Mouse (Mus musculus) intestine, embryonic 16.5 days (tissue): ENCODE measurements around the gene Gm28845. TPM values are rescaled to one million over a fixed set of nuclear protein-coding genes. Genes with fewer than 3 reads are reported as not detected.

Source experiments
- ATAC-seq: fragments of 200-750 bp; cut with Nextera tagmentation; 2 replicates; pipeline ENCODE4 v1.8.0; 2017; ENCODE audit warnings: moderate TSS enrichment, moderate library complexity
- H3K27ac ChIP-seq: fragments of 300-500 bp; sonication (generic); 2 replicates; pipeline ENCODE4 v1.5.1; 2014; ENCODE audit warnings: mild to moderate bottlenecking, low read length
- H3K27me3 ChIP-seq: fragments of 300-500 bp; sonication (generic); replicated peaks from 2 replicates; pipeline ENCODE4 v1.6.1; 2014; ENCODE audit warnings: low read length, control low read depth, mixed read lengths; ENCODE audit not compliant: control insufficient read depth, insufficient read depth
- H3K36me3 ChIP-seq: fragments of 300-500 bp; sonication (generic); 2 replicates; pipeline ENCODE4 v1.6.1; 2014; ENCODE audit warnings: low read length, control low read depth; ENCODE audit not compliant: control insufficient read depth, insufficient read depth
- H3K4me1 ChIP-seq: fragments of 300-500 bp; sonication (generic); 2 replicates; pipeline ENCODE4 v1.6.1; 2014; ENCODE audit warnings: low read length, control low read depth, mixed read lengths; ENCODE audit not compliant: control insufficient read depth, insufficient read depth
- H3K4me2 ChIP-seq: fragments of 300-500 bp; sonication (generic); 2 replicates; pipeline ENCODE4 v1.6.1; 2014; ENCODE audit warnings: low read depth, low read length, control low read depth
- H3K4me3 ChIP-seq: fragments of 300-500 bp; sonication (generic); 2 replicates; pipeline ENCODE4 v1.5.1; 2014; ENCODE audit warnings: mild to moderate bottlenecking, low read length
- H3K9ac ChIP-seq: fragments of 300-500 bp; sonication (generic); 2 replicates; pipeline ENCODE4 v1.6.1; 2014; ENCODE audit warnings: low read depth, low read length
- H3K9me3 ChIP-seq: fragments of 300-500 bp; sonication (generic); 2 replicates; pipeline ENCODE4 v1.6.1; 2016; ENCODE audit warnings: low read length, control low read depth; ENCODE audit not compliant: control insufficient read depth
- WGBS: fragments of 180-500 bp; shearing (Covaris S2); extraction: QIAGEN DNeasy Blood & Tissue Kit; methylation state at CpG from one replicate; pipeline ENCODE4 v1.1.7; 2014; 5-methylcytosine and 5-hydroxymethylcytosine counted together
- polyA plus RNA-seq: library from polyadenylated mRNA; unstranded; fragments of >200 nt; fragmentation: Nextera tagmentation; extraction: Ambion mirVana; gene quantifications from 2 replicates; pipeline ENCODE4 v1.2.1, GENCODE M21; 2015

Gm28845 gene
- polyA plus RNA-seq, 1 experiment from 2014 or later: not detected

GRCm38 (mm10) chr1:65132833-65133232 lies 13.5 kb upstream of the Gm28845 start:
- WGBS: 82% methylated on average over 1 of the region's 1 CpGs
- Histone ChIP-seq H3K27ac (no peak overlapping the region), H3K9me3 (no peaks in the 10 kb centered on the region), H3K36me3 (no peaks in the 10 kb centered on the region), H3K4me3 (no peak overlapping the region), H3K4me1 (0 out of 2 replicates have a peak, but pooled peaks cover 2% of the 10 kb centered on the region), H3K9ac (no peak overlapping the region), H3K4me2 (no peak overlapping the region), H3K27me3 (no peaks in the 10 kb centered on the region)
- no peak for ATAC-seq

- ATAC-seq: no peak
- Histone ChIP-seq H3K27ac (no peak overlapping the region), H3K27me3 (no peaks in the 10 kb centered on the region), H3K9ac (no peak overlapping the region), H3K9me3 (no peaks in the 10 kb centered on the region), H3K4me1 (no peaks in the 10 kb centered on the region), H3K4me3 (no peak overlapping the region), H3K4me2 (no peak overlapping the region), H3K36me3 (no peaks in the 10 kb centered on the region)
- WGBS: 95% methylated on average over 1 of the region's 1 CpGs
Measured at GRCm38 (mm10) chr1:65131671-65132070, 12.3 kb upstream of the Gm28845 start.

- 0 out of 2 replicates have a peak overlapping the region, but pooled peaks have one; percentile 11 for H3K27ac ChIP-seq
- ATAC-seq: peak; percentile 92
- 65% methylated on average over 3 of the region's 3 CpGs for WGBS
Measured at GRCm38 (mm10) chr1:65130226-65130625, 10.9 kb upstream of the Gm28845 start.

GRCm38 (mm10) chr1:65129634-65130180 lies 10.3 kb upstream of the Gm28845 start:
- ATAC-seq: peak; percentile 90

More at GRCm38 (mm10) chr1:65130226-65130625, 10.9 kb upstream of the Gm28845 start:
- no peaks in the 10 kb centered on the region for H3K4me1 ChIP-seq
- H3K36me3 ChIP-seq: no peaks in the 10 kb centered on the region
- no peaks in the 10 kb centered on the region for H3K27me3 ChIP-seq
- no peak overlapping the region for H3K4me3 ChIP-seq
- H3K9me3 ChIP-seq: no peaks in the 10 kb centered on the region
- no peak overlapping the region for H3K9ac ChIP-seq
- no peak overlapping the region for H3K4me2 ChIP-seq

GRCm38 (mm10) chr1:65122574-65123372 lies 3.4 kb upstream of the Gm28845 start, which contains the start of gene D630023F18Rik:
Gene D630023F18Rik, minus strand, starts transcription at chr1:65123214.
- H3K27me3 ChIP-seq: no peaks in the 10 kb centered on the region
- H3K4me2 ChIP-seq: peak within 1 kb of the TSS; percentile 48; the same call in 1 of the 2 replicates
- 0 out of 2 replicates have a peak within 1 kb of the TSS, but pooled peaks have one; percentile 33 for H3K9ac ChIP-seq
- ATAC-seq: no peak
- no peaks in the 10 kb centered on the region for H3K36me3 ChIP-seq
- no peak within 1 kb of the TSS for H3K27ac ChIP-seq
- H3K4me1 ChIP-seq: 0 out of 2 replicates have a peak, but pooled peaks cover 3% of the 10 kb centered on the region
- H3K4me3 ChIP-seq: peak within 1 kb of the TSS; percentile 30; the same call in 1 of the 2 replicates
- H3K9me3 ChIP-seq: no peaks in the 10 kb centered on the region
- 20% methylated on average over 9 of the region's 9 CpGs for WGBS

More at GRCm38 (mm10) chr1:65129634-65130180, 10.3 kb upstream of the Gm28845 start:
- H3K9me3 ChIP-seq: no peaks in the 10 kb centered on the region
- no peak overlapping the region for H3K4me3 ChIP-seq
- H3K4me1 ChIP-seq: no peaks in the 10 kb centered on the region
- 50% methylated on average over 3 of the region's 3 CpGs for WGBS
- H3K27me3 ChIP-seq: no peaks in the 10 kb centered on the region
- H3K4me2 ChIP-seq: no peak overlapping the region
- no peaks in the 10 kb centered on the region for H3K36me3 ChIP-seq
- H3K27ac ChIP-seq: 0 out of 2 replicates have a peak overlapping the region, but pooled peaks have one; percentile 11
- no peak overlapping the region for H3K9ac ChIP-seq

- Histone ChIP-seq H3K4me2 (no peak overlapping the region), H3K4me1 (0 out of 2 replicates have a peak, but pooled peaks cover 3% of the 10 kb centered on the region), H3K9ac (no peak overlapping the region), H3K27me3 (no peaks in the 10 kb centered on the region), H3K4me3 (no peak overlapping the region), H3K9me3 (no peaks in the 10 kb centered on the region), H3K36me3 (no peaks in the 10 kb centered on the region), H3K27ac (peak overlapping the region; percentile 83)
- peak; percentile 97 for ATAC-seq
- WGBS: 42% methylated on average over 8 of the region's 8 CpGs
Measured at GRCm38 (mm10) chr1:65118150-65118913, 1.0 kb downstream of the Gm28845 start.

- H3K9me3 ChIP-seq: no peaks in the 10 kb centered on the region
- no peak overlapping the region; the same call in 1 of the 2 replicates for H3K27ac ChIP-seq
- no peak overlapping the region for H3K9ac ChIP-seq
- ATAC-seq: 0 out of 2 replicates have a peak, but pooled peaks have one; percentile 34
- no peak overlapping the region for H3K4me2 ChIP-seq
- no peak overlapping the region for H3K4me3 ChIP-seq
- 85% methylated on average over 5 of the region's 5 CpGs for WGBS
- no peaks in the 10 kb centered on the region for H3K36me3 ChIP-seq
- no peaks in the 10 kb centered on the region for H3K27me3 ChIP-seq
- H3K4me1 ChIP-seq: 0 out of 2 replicates have a peak, but pooled peaks cover 3% of the 10 kb centered on the region
Measured at GRCm38 (mm10) chr1:65113536-65114172, 5.7 kb downstream of the Gm28845 start.

- Histone ChIP-seq H3K9me3 (no peaks in the 10 kb centered on the region), H3K9ac (0 out of 2 replicates have a peak overlapping the region, but pooled peaks have one; percentile 8), H3K27me3 (no peaks in the 10 kb centered on the region), H3K4me2 (peak overlapping the region; percentile 6; the same call in 1 of the 2 replicates), H3K27ac (no peak overlapping the region), H3K4me3 (no peak overlapping the region), H3K36me3 (no peaks in the 10 kb centered on the region), H3K4me1 (0 out of 2 replicates have a peak, but pooled peaks cover under 1% of the 10 kb centered on the region)
- WGBS: 55% methylated on average over 14 of the region's 14 CpGs
- no peak for ATAC-seq
Measured at GRCm38 (mm10) chr1:65112807-65113196, 6.6 kb downstream of the Gm28845 start.
